Mouse (Mus musculus) bone marrow, adult 2 months (tissue): ENCODE measurements at regions not wholly inside any gene's neighbourhood (a gene's known extent, or its start where the extent isn't known, plus 50 kb on each side); places are given as distances from the start of the nearest gene placed in this dataset.

Source experiments
- CTCF ChIP-seq: fragments of 200-500 bp; IDR thresholded peaks from 2 replicates; pipeline ENCODE4 v1.5.1; 2011; ENCODE audit warnings: low read length, control low read depth; ENCODE audit not compliant: control insufficient read depth, insufficient read depth
- POLR2A ChIP-seq: fragments of 200-500 bp; IDR thresholded peaks from 2 replicates; pipeline ENCODE4 v1.6.1; 2011; ENCODE audit warnings: low read depth, mild to moderate bottlenecking, control low read depth, low read length, borderline replicate concordance; ENCODE audit not compliant: control insufficient read depth

DNA sequence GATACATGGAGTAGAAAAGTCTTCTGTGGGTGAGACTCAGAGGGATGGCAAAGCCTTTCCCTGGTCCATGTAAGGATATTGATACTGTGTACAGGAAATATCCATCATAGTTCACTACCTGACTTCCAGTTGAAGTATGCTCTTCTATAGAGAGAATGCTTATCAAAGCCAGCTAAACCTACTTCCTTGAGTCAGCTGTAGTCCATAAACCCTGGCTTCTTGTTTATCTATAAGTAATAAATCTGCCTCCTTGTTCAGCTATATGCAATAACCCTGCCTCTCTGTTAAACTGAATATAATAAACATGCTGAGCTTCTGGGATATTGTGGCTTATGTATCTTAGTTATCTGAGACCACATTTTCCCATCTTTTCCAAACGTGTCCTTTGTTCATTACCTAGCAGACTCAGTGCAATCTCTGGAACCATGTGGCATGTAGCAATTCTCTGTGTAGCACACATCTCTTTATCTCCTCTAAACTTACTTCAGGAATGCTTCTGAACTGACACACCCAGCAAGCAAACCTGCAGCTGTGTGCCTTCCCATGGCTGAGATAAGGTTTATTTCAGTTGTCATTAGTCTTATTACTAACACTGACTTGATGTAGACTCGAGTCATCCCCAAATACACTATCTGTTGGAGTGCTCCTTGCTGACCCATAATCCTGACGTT is 694.9 kb upstream of the Map3k7 start:
- TF ChIP-seq POLR2A (no peak), CTCF (no peak)
